Mouse (Mus musculus) stomach, postnatal 0 days (tissue): ENCODE measurements around the gene Tpsb2. TPM values are rescaled to one million over a fixed set of nuclear protein-coding genes. Genes with fewer than 3 reads are reported as not detected.

Experiments
- ATAC-seq: fragments of 200-750 bp; cut with Nextera tagmentation; 2 replicates; pipeline ENCODE4 v1.8.0; 2017; ENCODE audit not compliant: low FRiP score, low TSS enrichment
- DNase-seq: peaks from one replicate; pipeline ENCODE4 v3.0.0-alpha.2; 2016; ENCODE audit warnings: low spot score
- H3K27ac ChIP-seq: fragments of 300-500 bp; sonication (generic); replicated peaks from 2 replicates; pipeline ENCODE4 v1.5.1; 2014; ENCODE audit warnings: mild to moderate bottlenecking, control low read depth
- H3K27me3 ChIP-seq: fragments of 300-500 bp; sonication (generic); 2 replicates; pipeline ENCODE4 v1.6.1; 2014; ENCODE audit warnings: low read length; ENCODE audit not compliant: control insufficient read depth, insufficient read depth
- H3K36me3 ChIP-seq: fragments of 300-500 bp; sonication (generic); 2 replicates; pipeline ENCODE4 v1.6.1; 2014; ENCODE audit warnings: low read length, mixed read lengths; ENCODE audit not compliant: control insufficient read depth, insufficient read depth
- H3K4me1 ChIP-seq: fragments of 300-500 bp; sonication (generic); replicated peaks from 2 replicates; pipeline ENCODE4 v1.6.1; 2014; ENCODE audit warnings: antibody characterized with exemption; ENCODE audit not compliant: control insufficient read depth, insufficient read depth
- H3K4me2 ChIP-seq: fragments of 300-500 bp; sonication (generic); replicated peaks from 2 replicates; pipeline ENCODE4 v1.6.1; 2014; ENCODE audit warnings: low read depth, mild to moderate bottlenecking, control low read depth, moderate library complexity
- H3K4me3 ChIP-seq: fragments of 300-500 bp; sonication (generic); 2 replicates; pipeline ENCODE4 v1.5.1; 2014; ENCODE audit warnings: low read depth, low read length, control low read depth
- H3K9ac ChIP-seq: fragments of 300-500 bp; sonication (generic); 2 replicates; pipeline ENCODE4 v1.6.1; 2014; ENCODE audit warnings: mild to moderate bottlenecking, low read length, control low read depth, mixed read lengths
- H3K9me3 ChIP-seq: fragments of 300-500 bp; sonication (generic); 2 replicates; pipeline ENCODE4 v1.6.1; 2016; ENCODE audit warnings: low read length; ENCODE audit not compliant: control insufficient read depth
- CTCF ChIP-seq: IDR thresholded peaks from 2 replicates; pipeline ENCODE4 v1.5.1; 2016; ENCODE audit warnings: antibody characterized with exemption, low read depth, mild to moderate bottlenecking, moderate library complexity
- EP300 ChIP-seq: optimal IDR thresholded peaks from 2 replicates; pipeline ENCODE3; 2016; ENCODE audit warnings: antibody characterized with exemption
- WGBS: fragments of 180-500 bp; shearing (Covaris S2); extraction: QIAGEN DNeasy Blood & Tissue Kit; methylation state at CpG from one replicate; pipeline ENCODE4 v1.1.7; 2014; 5-methylcytosine and 5-hydroxymethylcytosine counted together
- polyA plus RNA-seq: library from polyadenylated mRNA; unstranded; fragments of >200 nt; fragmentation: Nextera tagmentation; extraction: Ambion mirVana; gene quantifications from 2 replicates; pipeline ENCODE4 v1.2.1, GENCODE M21; 2015

Gene Tpsb2
- polyA plus RNA-seq, 1 experiment from 2014 or later = 18.1 TPM

GRCm38 (mm10) chr17:25372491-25372890 is 6.4 kb downstream of the Tpsb2 start:
- 52% methylated on average over 8 of the region's 8 CpGs for WGBS
- ATAC-seq = peak; percentile 91
- H3K9ac ChIP-seq = no peak overlapping the region

GRCm38 (mm10) chr17:25374011-25374410 is 7.9 kb downstream of the Tpsb2 start:
- ATAC-seq = no peak
- TF ChIP-seq EP300 (no peak), CTCF (peak; percentile 63)
- WGBS = 30% methylated on average over 9 of the region's 9 CpGs

More at GRCm38 (mm10) chr17:25372491-25372890, 6.4 kb downstream of the Tpsb2 start:
- peak; percentile 75 for DNase-seq
- no peaks in the 10 kb centered on the region for H3K27me3 ChIP-seq
- TF ChIP-seq EP300 = no peak
- no peak for TF ChIP-seq CTCF
- 0 out of 2 replicates have a peak overlapping the region, but pooled peaks have one; percentile 2 for H3K27ac ChIP-seq
- H3K4me2 ChIP-seq = no peak overlapping the region
- H3K36me3 ChIP-seq = no peaks in the 10 kb centered on the region
- no peaks in the 10 kb centered on the region for H3K4me1 ChIP-seq
- H3K9me3 ChIP-seq = no peaks in the 10 kb centered on the region
- no peak overlapping the region for H3K4me3 ChIP-seq

GRCm38 (mm10) chr17:25394526-25394925 is 28.4 kb downstream of the Tpsb2 start:
- Histone ChIP-seq H3K27ac (no peak overlapping the region), H3K9me3 (no peaks in the 10 kb centered on the region), H3K4me1 (no peaks in the 10 kb centered on the region), H3K9ac (no peak overlapping the region), H3K27me3 (no peaks in the 10 kb centered on the region), H3K36me3 (no peaks in the 10 kb centered on the region; the same call in 1 of the 2 replicates), H3K4me2 (no peak overlapping the region), H3K4me3 (no peak overlapping the region)
- ATAC-seq = no peak
- WGBS = 73% methylated on average over 4 of the region's 4 CpGs
- TF ChIP-seq CTCF (no peak), EP300 (no peak)
- DNase-seq = no peak

More at GRCm38 (mm10) chr17:25374011-25374410, 7.9 kb downstream of the Tpsb2 start:
- Histone ChIP-seq H3K27ac (no peak overlapping the region), H3K4me2 (no peak overlapping the region), H3K9me3 (no peaks in the 10 kb centered on the region), H3K4me3 (no peak overlapping the region), H3K27me3 (no peaks in the 10 kb centered on the region), H3K4me1 (no peaks in the 10 kb centered on the region), H3K36me3 (no peaks in the 10 kb centered on the region), H3K9ac (no peak overlapping the region)
- peak; percentile 56 for DNase-seq

- DNase-seq (peak; percentile 84), ATAC-seq (peak; percentile 34; the same call in 1 of the 2 replicates)
- no peaks in the 10 kb centered on the region for H3K4me1 ChIP-seq
- H3K4me2 ChIP-seq = no peak overlapping the region
- H3K4me3 ChIP-seq = no peak overlapping the region
- H3K9me3 ChIP-seq = no peaks in the 10 kb centered on the region
- no peak overlapping the region for H3K27ac ChIP-seq
- H3K9ac ChIP-seq = no peak overlapping the region
- WGBS = 33% methylated on average over 14 of the region's 14 CpGs
- H3K27me3 ChIP-seq = no peaks in the 10 kb centered on the region
- TF ChIP-seq CTCF = peak; percentile 99
- TF ChIP-seq EP300 = no peak
- no peaks in the 10 kb centered on the region; the same call in 1 of the 2 replicates for H3K36me3 ChIP-seq
Observed at GRCm38 (mm10) chr17:25397804-25398519, 31.9 kb downstream of the Tpsb2 start.

- no peaks in the 10 kb centered on the region for H3K9me3 ChIP-seq
- ATAC-seq (no peak; the same call in 1 of the 2 replicates), DNase-seq (no peak)
- H3K4me2 ChIP-seq = no peak overlapping the region
- no peaks in the 10 kb centered on the region for H3K4me1 ChIP-seq
- TF ChIP-seq CTCF = no peak
- no peak for TF ChIP-seq EP300
- H3K36me3 ChIP-seq = no peaks in the 10 kb centered on the region; the same call in 1 of the 2 replicates
- no peak overlapping the region for H3K9ac ChIP-seq
- 77% methylated on average over 13 of the region's 13 CpGs for WGBS
- H3K4me3 ChIP-seq = no peak overlapping the region
- no peaks in the 10 kb centered on the region for H3K27me3 ChIP-seq
- H3K27ac ChIP-seq = no peak overlapping the region
Observed at GRCm38 (mm10) chr17:25398520-25398838, 32.4 kb downstream of the Tpsb2 start.

GRCm38 (mm10) chr17:25400443-25400842 is 34.3 kb downstream of the Tpsb2 start:
- TF ChIP-seq EP300 = no peak
- Histone ChIP-seq H3K36me3 (no peaks in the 10 kb centered on the region; the same call in 1 of the 2 replicates), H3K27me3 (no peaks in the 10 kb centered on the region), H3K4me2 (no peak overlapping the region), H3K9ac (no peak overlapping the region), H3K9me3 (no peaks in the 10 kb centered on the region), H3K4me1 (peaks cover 3% of the 10 kb centered on the region), H3K27ac (no peak overlapping the region), H3K4me3 (no peak overlapping the region)
- ATAC-seq (no peak), DNase-seq (peak; percentile 58)
- WGBS = 9% methylated on average over 7 of the region's 7 CpGs
